Mouse (Mus musculus): Measurements from ENCODE around the gene Pex5l. TPM values are rescaled to one million over a fixed set of nuclear protein-coding genes. Genes with fewer than 3 reads are reported as not detected.
A peak's percentile ranks its signal among the peaks of the same experiment; 100 is the strongest.

Gene Pex5l
- polyA plus RNA-seq (2014; fragmentation: Nextera tagmentation; extraction: Ambion mirVana): 0.16 and 0.42 TPM in 2 replicates

DNA sequence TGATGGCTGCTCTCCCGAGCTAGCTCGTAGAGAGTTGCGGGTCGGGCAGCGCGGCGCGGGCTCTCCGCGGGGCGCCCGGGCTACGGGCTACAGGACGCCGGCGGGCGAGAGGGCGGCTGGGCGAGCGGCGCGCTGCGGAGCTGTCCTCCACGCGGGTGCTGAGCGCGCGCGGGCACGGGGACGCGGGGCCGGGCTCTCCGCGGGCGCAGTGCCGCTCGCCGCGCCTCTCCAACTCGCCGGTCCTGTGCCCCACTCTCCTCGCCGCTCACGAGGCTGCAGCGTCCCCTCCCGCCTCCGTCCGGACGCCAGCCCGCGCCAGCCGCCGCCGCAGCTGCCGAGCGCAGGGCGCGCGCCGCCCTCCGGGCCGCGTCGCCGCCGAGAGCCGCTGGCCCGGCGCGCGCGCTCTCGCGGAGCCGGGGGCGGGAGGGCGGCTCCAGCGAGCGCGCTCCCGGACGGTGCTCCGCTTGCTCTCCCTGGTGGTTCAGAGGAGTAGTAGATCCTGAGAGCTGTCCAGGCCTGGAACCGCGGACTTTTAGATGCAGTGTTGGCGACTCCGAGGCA lies at the start of gene Pex5l:
Gene Pex5l, minus strand, starts transcription at position 347 of the 561 bp plus-strand sequence.
- TF ChIP-seq CTCF (IDR thresholded peaks at IDR 0.05; ENCODE audit: low read depth): peak; percentile 57
- H3K4me3 ChIP-seq (ENCODE audit: low read depth, low read length): peak within 1 kb of the TSS; percentile 45
- WGBS: under 1% methylated on average over 70 of the region's 88 CpGs
- peak within 1 kb of the TSS; percentile 74 for H3K4me2 ChIP-seq
- no peaks in the 10 kb centered on the region for H3K9me3 ChIP-seq (ENCODE audit: low read depth, low read length)
- ATAC-seq (ENCODE audit: insufficient read depth): peak; percentile 97
- peaks cover 18% of the 10 kb centered on the region for H3K27me3 ChIP-seq (ENCODE audit: insufficient read depth, low read length)
- no peak within 1 kb of the TSS for H3K9ac ChIP-seq
- no peaks in the 10 kb centered on the region for H3K4me1 ChIP-seq (ENCODE audit: insufficient read depth)
- H3K36me3 ChIP-seq (ENCODE audit: insufficient read depth): no peaks in the 10 kb centered on the region
- DNase-seq: peak; percentile 87
- no peak within 1 kb of the TSS for H3K27ac ChIP-seq (ENCODE audit: low read depth)

DNA sequence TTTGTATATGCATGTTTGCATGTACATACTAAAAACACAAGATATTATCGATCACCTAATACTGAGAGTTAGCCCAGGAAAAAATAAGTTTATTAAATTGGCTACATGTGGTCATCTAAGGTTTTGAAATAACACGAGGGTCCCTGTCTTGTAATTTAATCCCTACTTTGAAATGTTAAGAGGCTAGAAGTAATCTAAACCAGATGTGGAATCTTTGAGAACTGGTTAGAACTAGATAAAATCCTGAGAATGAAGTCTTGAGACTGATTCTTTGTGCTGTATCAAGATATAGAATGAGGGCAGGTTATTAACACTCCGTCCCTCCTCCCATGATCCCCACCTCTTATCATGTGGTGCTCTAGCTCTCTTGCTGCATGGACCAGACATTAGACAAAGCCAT lies 22.1 kb upstream of the Pex5l start:
- WGBS: 52% methylated on average over 3 of the region's 3 CpGs
- no peaks in the 10 kb centered on the region for H3K9me3 ChIP-seq (ENCODE audit: low read depth, low read length)
- TF ChIP-seq CTCF (IDR thresholded peaks at IDR 0.05; ENCODE audit: low read depth): no peak
- H3K4me3 ChIP-seq (ENCODE audit: low read depth, low read length): no peak overlapping the region
- H3K4me2 ChIP-seq: no peak overlapping the region
- H3K4me1 ChIP-seq (ENCODE audit: insufficient read depth): no peaks in the 10 kb centered on the region
- no peaks in the 10 kb centered on the region for H3K36me3 ChIP-seq (ENCODE audit: insufficient read depth)
- no peak overlapping the region for H3K9ac ChIP-seq
- ATAC-seq (ENCODE audit: insufficient read depth) (no peak), DNase-seq (no peak)
- H3K27me3 ChIP-seq (ENCODE audit: insufficient read depth, low read length): no peaks in the 10 kb centered on the region
- no peak overlapping the region for H3K27ac ChIP-seq (ENCODE audit: low read depth)

DNA sequence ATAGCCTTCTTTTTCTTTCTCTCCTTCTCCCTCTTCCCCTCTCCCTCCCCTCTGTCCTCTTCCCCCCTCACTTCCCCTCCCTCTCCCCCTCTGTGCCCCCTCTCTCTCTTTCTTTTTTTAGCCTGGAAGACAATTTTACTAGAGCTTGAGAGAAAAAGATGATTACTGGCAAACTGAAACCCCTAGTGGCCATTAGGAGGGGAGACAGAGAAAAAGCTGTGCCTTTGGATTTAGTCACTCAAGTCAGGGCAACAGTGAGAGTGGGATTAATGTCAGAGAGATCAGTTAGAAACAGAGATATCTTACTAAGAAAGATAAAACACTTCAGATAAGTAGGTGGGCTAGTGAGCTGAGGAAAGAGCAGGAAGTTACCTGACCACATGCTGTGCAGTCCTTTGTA lies 20.8 kb upstream of the Pex5l start:
- H3K4me1 ChIP-seq (ENCODE audit: insufficient read depth): no peaks in the 10 kb centered on the region
- no peak for DNase-seq
- H3K36me3 ChIP-seq (ENCODE audit: insufficient read depth): no peaks in the 10 kb centered on the region
- ATAC-seq (ENCODE audit: insufficient read depth): no peak
- 0 out of 2 replicates have a peak, but pooled peaks have one; percentile 3 for TF ChIP-seq CTCF (IDR thresholded peaks at IDR 0.05; ENCODE audit: low read depth)
- H3K4me3 ChIP-seq (ENCODE audit: low read depth, low read length): no peak overlapping the region
- no peak overlapping the region for H3K9ac ChIP-seq
- H3K9me3 ChIP-seq (ENCODE audit: low read depth, low read length): no peaks in the 10 kb centered on the region
- H3K27ac ChIP-seq (ENCODE audit: low read depth): no peak overlapping the region
- H3K4me2 ChIP-seq: no peak overlapping the region
- H3K27me3 ChIP-seq (ENCODE audit: insufficient read depth, low read length): no peaks in the 10 kb centered on the region

DNA sequence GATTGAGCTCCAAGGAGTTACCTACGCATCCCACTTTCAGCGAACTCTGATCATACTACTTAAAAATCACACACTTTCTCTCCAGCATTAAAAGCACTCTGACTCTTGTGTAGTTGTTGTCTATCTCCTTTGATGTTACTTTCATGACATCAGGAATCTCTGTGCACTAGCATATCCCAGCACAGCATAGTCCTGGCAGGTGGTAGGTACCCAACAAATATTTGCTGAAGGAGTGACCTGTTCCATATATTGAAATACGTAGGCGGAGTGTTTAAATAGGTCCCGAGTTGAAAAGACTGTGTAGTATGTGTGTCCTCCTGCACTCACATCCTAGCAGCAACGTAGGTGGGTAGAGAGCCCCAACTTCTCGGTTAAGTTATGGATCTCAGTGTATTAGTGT lies 545 bp upstream of the Pex5l start:
- Histone ChIP-seq H3K4me1 (ENCODE audit: insufficient read depth) (no peaks in the 10 kb centered on the region), H3K36me3 (ENCODE audit: insufficient read depth) (no peaks in the 10 kb centered on the region), H3K4me2 (peak overlapping the region; percentile 74), H3K9me3 (ENCODE audit: low read depth, low read length) (no peaks in the 10 kb centered on the region), H3K9ac (no peak overlapping the region), H3K4me3 (ENCODE audit: low read depth, low read length) (no peak overlapping the region), H3K27ac (ENCODE audit: low read depth) (no peak overlapping the region), H3K27me3 (ENCODE audit: insufficient read depth, low read length) (peaks cover 18% of the 10 kb centered on the region)
- WGBS: 62% methylated on average over 7 of the region's 7 CpGs
- DNase-seq: no peak
- TF ChIP-seq CTCF (IDR thresholded peaks at IDR 0.05; ENCODE audit: low read depth): no peak
- ATAC-seq (ENCODE audit: insufficient read depth): peak; percentile 4; the same call in 1 of the 2 replicates

DNA sequence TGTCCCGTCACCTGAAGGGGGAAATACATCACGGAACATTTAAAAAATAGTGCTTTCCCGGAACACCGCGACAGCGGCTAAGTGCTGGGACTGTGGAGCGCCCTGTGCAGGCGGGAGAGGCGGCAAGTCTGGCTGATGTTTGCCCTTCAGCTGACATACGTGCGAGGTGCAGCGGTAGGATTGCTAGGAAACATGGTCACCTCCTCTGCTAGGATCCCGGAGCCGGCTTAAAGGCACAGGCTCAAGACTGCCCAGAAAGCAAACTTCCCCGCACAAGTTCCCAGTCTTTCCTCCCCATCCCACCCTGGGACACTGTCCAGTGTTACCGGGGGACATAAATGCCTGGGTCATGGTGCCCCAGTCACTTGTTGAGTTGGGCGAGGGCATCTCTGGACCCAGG lies 649 bp downstream of the Pex5l start:
- ATAC-seq (ENCODE audit: insufficient read depth): peak; percentile 11; the same call in 1 of the 2 replicates

DNA sequence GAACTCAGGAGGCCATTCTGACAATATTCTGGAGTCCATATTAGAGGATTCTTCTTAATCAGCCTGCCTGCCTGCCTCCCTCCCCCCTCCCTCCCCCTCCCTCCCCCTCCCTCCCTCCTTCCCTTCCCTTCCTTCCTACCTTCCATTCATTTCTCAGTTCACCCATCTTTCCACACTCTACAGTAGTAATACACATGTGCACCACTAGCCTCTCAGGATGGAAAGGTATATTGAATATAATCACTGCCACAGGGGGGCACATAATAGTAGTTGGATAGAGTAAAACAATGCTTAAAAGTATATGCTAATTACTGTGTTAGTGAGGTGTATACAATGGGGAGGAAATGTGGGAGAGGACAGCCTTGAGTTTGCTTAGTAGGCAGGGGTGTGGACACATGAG lies 13.1 kb downstream of the Pex5l start:
- Histone ChIP-seq H3K36me3 (ENCODE audit: insufficient read depth) (no peaks in the 10 kb centered on the region), H3K27ac (ENCODE audit: low read depth) (no peak overlapping the region), H3K4me1 (ENCODE audit: insufficient read depth) (no peaks in the 10 kb centered on the region), H3K9me3 (ENCODE audit: low read depth, low read length) (no peaks in the 10 kb centered on the region), H3K9ac (no peak overlapping the region), H3K4me3 (ENCODE audit: low read depth, low read length) (no peak overlapping the region), H3K27me3 (ENCODE audit: insufficient read depth, low read length) (no peaks in the 10 kb centered on the region), H3K4me2 (no peak overlapping the region)
- no peak for DNase-seq
- no peak for ATAC-seq (ENCODE audit: insufficient read depth)
- no peak for TF ChIP-seq CTCF (IDR thresholded peaks at IDR 0.05; ENCODE audit: low read depth)

More for the DNA sequence above, 649 bp downstream of the Pex5l start:
- Histone ChIP-seq H3K9me3 (ENCODE audit: low read depth, low read length) (no peaks in the 10 kb centered on the region), H3K4me2 (peak overlapping the region; percentile 74), H3K27ac (ENCODE audit: low read depth) (no peak overlapping the region), H3K9ac (no peak overlapping the region), H3K4me1 (ENCODE audit: insufficient read depth) (no peaks in the 10 kb centered on the region), H3K4me3 (ENCODE audit: low read depth, low read length) (peak overlapping the region; percentile 45), H3K27me3 (ENCODE audit: insufficient read depth, low read length) (peaks cover 18% of the 10 kb centered on the region), H3K36me3 (ENCODE audit: insufficient read depth) (no peaks in the 10 kb centered on the region)
- WGBS: 1% methylated on average over 17 of the region's 17 CpGs
- peak; percentile 15 for DNase-seq
- TF ChIP-seq CTCF (IDR thresholded peaks at IDR 0.05; ENCODE audit: low read depth): no peak

DNA sequence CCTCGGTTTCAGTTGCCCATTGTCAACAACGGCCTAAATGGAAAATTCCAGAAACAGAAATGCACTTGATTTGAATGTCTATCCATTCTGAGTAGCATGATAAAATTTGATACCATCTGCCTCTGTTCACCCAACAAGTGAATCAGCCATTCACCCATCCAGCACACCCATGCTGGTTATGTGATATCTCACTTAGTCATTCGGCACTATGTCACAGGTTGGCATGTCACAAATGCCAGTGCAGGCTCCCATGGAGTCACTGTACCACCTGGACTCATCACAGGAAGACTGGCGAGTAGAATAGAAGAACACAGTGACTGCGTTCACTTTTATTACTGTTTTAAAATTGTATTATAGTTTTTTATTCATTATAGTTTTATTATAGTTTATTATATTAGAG lies 18.3 kb downstream of the Pex5l start:
- DNase-seq (no peak), ATAC-seq (ENCODE audit: insufficient read depth) (no peak)
- Histone ChIP-seq H3K9ac (no peak overlapping the region), H3K27ac (ENCODE audit: low read depth) (no peak overlapping the region), H3K4me3 (ENCODE audit: low read depth, low read length) (no peak overlapping the region), H3K36me3 (ENCODE audit: insufficient read depth) (no peaks in the 10 kb centered on the region), H3K4me2 (no peak overlapping the region), H3K27me3 (ENCODE audit: insufficient read depth, low read length) (no peaks in the 10 kb centered on the region), H3K4me1 (ENCODE audit: insufficient read depth) (no peaks in the 10 kb centered on the region), H3K9me3 (ENCODE audit: low read depth, low read length) (no peaks in the 10 kb centered on the region)
- no peak for TF ChIP-seq CTCF (IDR thresholded peaks at IDR 0.05; ENCODE audit: low read depth)
- WGBS: 77% methylated on average over 5 of the region's 5 CpGs

Measured in lung, embryonic 14.5 days (tissue).